Mouse (Mus musculus) lung, postnatal 0 days (tissue): Measurements from ENCODE around the gene Sertad1. TPM values are rescaled to one million over a fixed set of nuclear protein-coding genes. Genes with fewer than 3 reads are reported as not detected.

ENCODE experiments used
- ATAC-seq: fragments of 200-750 bp; cut with Nextera tagmentation; 2 replicates; pipeline ENCODE4 v1.8.0; 2017; ENCODE audit warnings: moderate library complexity
- DNase-seq: peaks from one replicate; pipeline ENCODE4 v3.0.0-alpha.2; 2016; ENCODE audit warnings: low spot score
- H3K27ac ChIP-seq: fragments of 300-500 bp; sonication (generic); 2 replicates; pipeline ENCODE4 v1.5.1; 2014; ENCODE audit warnings: antibody characterized with exemption, mild to moderate bottlenecking, low read length, mixed read lengths
- H3K27me3 ChIP-seq: fragments of 300-500 bp; sonication (generic); replicated peaks from 2 replicates; pipeline ENCODE4 v1.6.1; 2014; ENCODE audit warnings: low read length, mixed read lengths; ENCODE audit not compliant: insufficient read depth
- H3K36me3 ChIP-seq: fragments of 300-500 bp; sonication (generic); 2 replicates; pipeline ENCODE4 v1.6.1; 2014; ENCODE audit warnings: low read length, mixed read lengths; ENCODE audit not compliant: insufficient read depth
- H3K4me1 ChIP-seq: fragments of 300-500 bp; sonication (generic); 2 replicates; pipeline ENCODE4 v1.6.1; 2014; ENCODE audit warnings: antibody characterized with exemption, low read depth, low read length, mixed read lengths; ENCODE audit not compliant: insufficient read depth
- H3K4me2 ChIP-seq: fragments of 300-500 bp; sonication (generic); replicated peaks from 2 replicates; pipeline ENCODE4 v1.6.1; 2014; ENCODE audit warnings: low read depth, mild to moderate bottlenecking, low read length, moderate library complexity, mixed read lengths
- H3K4me3 ChIP-seq: fragments of 300-500 bp; sonication (generic); 2 replicates; pipeline ENCODE4 v1.5.1; 2014; ENCODE audit warnings: low read depth, low read length
- H3K9ac ChIP-seq: fragments of 300-500 bp; sonication (generic); replicated peaks from 2 replicates; pipeline ENCODE4 v1.6.1; 2014; ENCODE audit warnings: low read depth, mild to moderate bottlenecking
- H3K9me3 ChIP-seq: fragments of 300-500 bp; sonication (generic); 2 replicates; pipeline ENCODE4 v1.6.1; 2016; ENCODE audit warnings: low read length, mixed read lengths
- CTCF ChIP-seq: IDR thresholded peaks from 2 replicates; pipeline ENCODE4 v1.5.1; 2016; ENCODE audit warnings: antibody characterized with exemption, mild to moderate bottlenecking
- EP300 ChIP-seq: IDR thresholded peaks from 2 replicates; pipeline ENCODE4 v1.6.1; 2016; ENCODE audit warnings: antibody characterized with exemption, mild to moderate bottlenecking, control low read depth
- WGBS: fragments of 180-500 bp; shearing (Covaris S2); extraction: QIAGEN DNeasy Blood & Tissue Kit; methylation state at CpG from one replicate; pipeline ENCODE4 v1.1.7; 2014; 5-methylcytosine and 5-hydroxymethylcytosine counted together
- polyA plus RNA-seq: library from polyadenylated mRNA; unstranded; fragments of >200 nt; fragmentation: Nextera tagmentation; extraction: Ambion mirVana; gene quantifications from 2 replicates; pipeline ENCODE4 v1.2.1, GENCODE M21; 2015

Gene Sertad1
- polyA plus RNA-seq, 1 experiment from 2014 or later, result 79.6 TPM

DNA sequence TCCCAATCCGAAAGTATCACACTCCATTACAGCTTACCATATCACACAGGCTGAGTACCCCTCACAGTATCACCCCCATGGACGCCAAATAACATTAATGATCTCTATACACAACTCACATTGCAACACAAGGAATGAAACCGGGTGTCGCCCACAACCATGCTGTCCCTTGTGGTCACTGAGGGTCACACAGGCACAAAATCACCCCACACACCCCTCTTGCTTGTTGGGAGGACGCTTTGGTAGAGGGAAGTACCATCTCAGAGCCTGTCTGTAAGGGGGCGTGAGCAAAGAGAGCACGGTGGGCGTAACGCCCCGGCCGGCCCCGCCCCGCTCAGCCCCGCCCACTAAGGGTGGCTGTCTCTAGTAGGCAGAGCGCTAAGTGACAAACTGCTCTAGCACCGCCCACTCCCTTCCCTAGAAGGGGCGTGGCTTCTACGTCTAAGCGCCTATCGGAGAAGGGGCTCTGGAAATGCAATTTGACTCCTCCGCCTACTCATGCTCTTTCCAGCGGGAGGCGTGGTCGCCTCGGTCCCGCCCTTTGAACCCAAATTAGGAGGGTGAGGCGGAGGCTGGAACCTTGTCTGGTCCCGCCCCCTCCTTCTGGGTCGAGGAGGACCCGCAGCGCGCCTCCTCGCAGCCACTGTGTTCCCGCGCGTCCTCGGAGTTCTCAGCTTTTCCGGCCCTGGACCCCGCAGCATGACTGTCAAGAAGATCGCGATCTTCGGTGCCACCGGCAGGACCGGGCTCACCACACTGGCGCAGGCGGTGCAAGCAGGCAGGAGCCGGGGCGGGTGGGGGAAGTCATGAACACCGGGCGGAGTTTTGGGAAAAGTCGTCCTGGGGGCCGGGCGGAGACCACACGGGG, 39.1 kb upstream of the Sertad1 start, which contains the start of the genes Sptbn4 and Blvrb:
Sptbn4 (minus strand) TSS at position 268 of the 868 bp plus-strand sequence.
Blvrb (plus strand) TSS at position 560 of the 868 bp plus-strand sequence.
- peak; percentile 95 for ATAC-seq
- no peaks in the 10 kb centered on the region for H3K36me3 ChIP-seq
- no peak for TF ChIP-seq EP300
- TF ChIP-seq CTCF, result peak; percentile 56
- H3K27me3 ChIP-seq, result 0 out of 2 replicates have a peak, but pooled peaks cover 7% of the 10 kb centered on the region
- 2% methylated on average over 51 of the region's 54 CpGs for WGBS
- H3K4me2 ChIP-seq, result peak within 1 kb of the TSS; percentile 95
- H3K4me1 ChIP-seq, result peaks cover 2% of the 10 kb centered on the region; the same call in 1 of the 2 replicates
- peak within 1 kb of the TSS; percentile 60 for H3K4me3 ChIP-seq
- DNase-seq, result peak; percentile 100
- H3K27ac ChIP-seq, result no peak within 1 kb of the TSS
- H3K9ac ChIP-seq, result peak within 1 kb of the TSS; percentile 54
- H3K9me3 ChIP-seq, result no peaks in the 10 kb centered on the region

DNA sequence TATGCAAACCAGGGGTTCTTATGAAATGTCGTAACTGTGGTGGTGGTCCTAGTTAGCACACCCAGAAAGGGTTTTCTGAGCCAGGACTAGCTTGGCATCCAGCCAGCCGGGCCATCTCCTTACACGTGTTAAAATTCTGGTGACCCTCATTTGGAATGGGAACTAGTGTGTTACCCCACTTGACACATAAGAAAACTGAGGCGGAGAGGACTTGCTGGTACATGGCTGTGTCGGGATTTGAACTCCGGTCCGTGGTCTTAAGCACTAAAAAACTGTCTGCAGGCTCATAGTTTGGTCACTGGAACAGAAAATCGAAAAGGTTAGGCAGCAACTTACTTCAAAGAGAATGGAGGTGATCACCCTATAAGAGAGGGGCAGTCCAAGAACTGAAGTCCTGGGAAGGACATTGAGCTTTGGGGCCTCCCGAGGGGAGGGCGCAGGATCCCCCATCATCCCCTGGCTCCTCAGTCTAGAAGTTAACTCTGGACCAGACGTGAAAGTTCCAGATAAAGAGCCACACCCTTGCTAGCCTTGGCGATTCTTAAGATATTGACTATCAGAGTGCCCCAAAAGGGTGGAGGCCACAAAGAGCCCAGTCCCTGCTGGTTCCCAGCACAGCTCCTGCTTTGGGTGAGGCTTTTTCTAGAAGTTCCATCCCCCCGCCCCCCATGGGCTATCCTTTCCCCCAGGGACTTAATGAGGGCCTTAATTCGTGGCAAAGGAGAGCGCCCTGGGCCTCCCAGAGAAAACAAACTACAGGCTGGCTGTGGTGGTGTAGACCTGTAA, 38.1 kb upstream of the Sertad1 start:
- Histone ChIP-seq H3K4me3 (peak overlapping the region; percentile 60), H3K36me3 (no peaks in the 10 kb centered on the region), H3K9ac (peak overlapping the region; percentile 54), H3K27me3 (0 out of 2 replicates have a peak, but pooled peaks cover 7% of the 10 kb centered on the region), H3K4me2 (peak overlapping the region; percentile 95), H3K27ac (peak overlapping the region; percentile 34; the same call in 1 of the 2 replicates), H3K9me3 (no peaks in the 10 kb centered on the region), H3K4me1 (peaks cover 2% of the 10 kb centered on the region; the same call in 1 of the 2 replicates)
- DNase-seq (peak; percentile 11), ATAC-seq (no peak)
- TF ChIP-seq EP300, result no peak
- no peak for TF ChIP-seq CTCF
- 56% methylated on average over 15 of the region's 15 CpGs for WGBS

DNA sequence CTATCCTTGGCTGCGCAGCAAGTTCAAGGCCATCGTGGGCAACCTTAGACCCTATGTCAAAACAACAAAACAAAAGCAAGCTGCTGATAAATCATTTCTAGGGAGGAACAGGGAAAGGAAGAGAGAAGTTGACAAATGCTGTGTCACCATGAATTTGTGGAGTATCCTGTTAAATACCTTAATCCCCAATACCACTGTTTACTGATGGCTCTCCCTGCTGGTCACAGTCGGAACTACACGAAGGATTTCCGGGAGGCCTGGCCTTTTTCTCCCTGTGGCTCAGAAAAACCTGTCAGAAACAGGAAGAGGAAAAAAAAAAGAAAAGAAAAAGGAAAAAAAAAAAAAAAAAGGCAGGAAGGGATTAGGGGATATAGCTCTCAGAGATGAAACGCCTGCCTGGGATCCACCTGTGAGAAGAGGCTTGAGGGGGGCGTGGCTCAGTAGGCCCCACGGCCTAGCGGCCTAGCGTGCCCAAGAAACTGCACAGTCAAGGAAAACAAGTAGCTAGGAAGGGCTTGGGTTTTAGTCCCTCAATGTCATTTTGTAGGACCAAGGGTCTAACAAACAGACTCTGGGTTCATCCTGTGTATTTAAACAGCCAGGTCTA, 37.4 kb upstream of the Sertad1 start:
- 0 out of 2 replicates have a peak, but pooled peaks cover 7% of the 10 kb centered on the region for H3K27me3 ChIP-seq
- DNase-seq (peak; percentile 68), ATAC-seq (no peak)
- H3K36me3 ChIP-seq, result no peaks in the 10 kb centered on the region
- no peak overlapping the region for H3K9ac ChIP-seq
- no peak overlapping the region for H3K4me3 ChIP-seq
- no peak overlapping the region for H3K27ac ChIP-seq
- peak overlapping the region; percentile 95; the same call in 1 of the 2 replicates for H3K4me2 ChIP-seq
- H3K9me3 ChIP-seq, result no peaks in the 10 kb centered on the region
- peak; percentile 77 for TF ChIP-seq CTCF
- TF ChIP-seq EP300, result no peak
- H3K4me1 ChIP-seq, result peaks cover 2% of the 10 kb centered on the region; the same call in 1 of the 2 replicates
- WGBS, result 64% methylated on average over 10 of the region's 10 CpGs

DNA sequence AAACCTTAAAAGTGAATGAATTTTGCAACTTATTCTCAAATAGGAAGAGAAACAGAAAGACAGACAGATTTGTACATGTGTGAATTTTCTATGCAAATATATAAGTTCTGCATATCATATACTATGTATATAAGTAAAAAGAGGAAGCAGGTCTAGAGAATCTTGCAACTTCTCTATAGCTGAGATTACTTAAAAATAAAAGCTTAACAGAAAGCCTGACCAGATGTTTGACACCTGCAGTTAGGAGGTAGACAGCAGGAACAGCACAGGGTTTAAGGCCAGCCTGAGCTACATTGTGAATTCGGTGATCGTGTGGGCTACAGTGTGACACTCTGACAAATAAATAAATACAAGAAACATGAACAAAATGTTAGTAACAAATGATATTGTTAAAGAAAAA, 35.4 kb upstream of the Sertad1 start:
- WGBS, result 88% methylated on average over 2 of the region's 2 CpGs
- Histone ChIP-seq H3K9me3 (no peaks in the 10 kb centered on the region), H3K4me1 (peaks cover 1% of the 10 kb centered on the region; the same call in 1 of the 2 replicates), H3K4me2 (no peak overlapping the region), H3K4me3 (no peak overlapping the region), H3K27me3 (0 out of 2 replicates have a peak, but pooled peaks cover 2% of the 10 kb centered on the region), H3K9ac (no peak overlapping the region), H3K27ac (no peak overlapping the region), H3K36me3 (no peaks in the 10 kb centered on the region)
- TF ChIP-seq CTCF (no peak), EP300 (no peak)
- DNase-seq (peak; percentile 25), ATAC-seq (no peak)

DNA sequence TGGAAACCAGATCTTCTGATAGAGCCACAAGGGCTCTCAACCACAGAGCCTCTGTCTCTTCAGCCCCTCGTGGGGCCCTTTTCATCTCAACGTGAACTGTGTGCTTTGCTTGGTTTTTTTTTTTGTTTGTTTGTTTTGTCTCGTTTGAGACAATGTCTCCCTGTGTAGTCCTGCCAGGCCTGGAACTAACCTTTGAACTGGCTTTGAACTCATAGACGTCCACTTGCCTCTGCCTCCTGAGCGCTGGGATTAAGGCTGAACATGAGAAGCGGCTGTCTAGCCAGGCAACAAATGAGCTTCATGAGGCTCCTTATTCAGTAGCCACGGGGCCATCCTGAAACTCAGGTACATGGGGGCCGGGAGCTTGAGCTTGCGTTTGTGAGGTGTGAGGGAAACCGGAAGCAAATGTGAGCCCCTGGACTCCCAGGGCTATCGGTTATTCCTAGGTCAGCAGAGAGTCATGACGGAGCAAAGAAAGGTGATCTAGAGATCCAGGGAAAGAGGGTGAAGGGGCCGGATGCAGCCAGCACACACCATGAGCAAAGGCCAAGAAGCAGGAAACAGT, 34.4 kb upstream of the Sertad1 start:
- Histone ChIP-seq H3K27ac (no peak overlapping the region), H3K4me3 (no peak overlapping the region), H3K27me3 (no peaks in the 10 kb centered on the region), H3K9ac (no peak overlapping the region), H3K4me2 (no peak overlapping the region), H3K4me1 (no peaks in the 10 kb centered on the region), H3K36me3 (no peaks in the 10 kb centered on the region), H3K9me3 (no peaks in the 10 kb centered on the region)
- ATAC-seq, result no peak
- TF ChIP-seq EP300 (no peak), CTCF (no peak)
- 47% methylated on average over 13 of the region's 13 CpGs for WGBS
- no peak for DNase-seq
